Mouse (Mus musculus) liver, embryonic 11.5 days (tissue): ENCODE measurements around the gene Slc9a3r1. TPM values are rescaled to one million over a fixed set of nuclear protein-coding genes. Genes with fewer than 3 reads are reported as not detected.

ENCODE experiments used
- ATAC-seq: fragments of 200-750 bp; cut with Nextera tagmentation; replicated peaks from 2 replicates; pipeline ENCODE4 v1.8.0; 2017; ENCODE audit warnings: moderate number of reproducible peaks, mild to moderate bottlenecking, moderate TSS enrichment, moderate library complexity; ENCODE audit not compliant: low FRiP score
- DNase-seq: peaks from one replicate; pipeline ENCODE4 v3.0.0-alpha.2; 2017; ENCODE audit warnings: low spot score
- H3K27ac ChIP-seq: fragments of 300-500 bp; sonication (generic); 2 replicates; pipeline ENCODE4 v1.5.1; 2014; ENCODE audit warnings: mild to moderate bottlenecking, low read depth, low read length, control low read depth
- H3K27me3 ChIP-seq: fragments of 300-500 bp; sonication (generic); replicated peaks from 2 replicates; pipeline ENCODE4 v1.6.1; 2014; ENCODE audit warnings: low read length, mixed read lengths; ENCODE audit not compliant: control insufficient read depth, insufficient read depth
- H3K36me3 ChIP-seq: fragments of 300-500 bp; sonication (generic); 2 replicates; pipeline ENCODE4 v1.6.1; 2014; ENCODE audit warnings: mild to moderate bottlenecking, low read length, moderate library complexity, mixed read lengths; ENCODE audit not compliant: control insufficient read depth, insufficient read depth
- H3K4me1 ChIP-seq: fragments of 300-500 bp; sonication (generic); replicated peaks from 2 replicates; pipeline ENCODE4 v1.6.1; 2014; ENCODE audit warnings: low read length, mixed read lengths; ENCODE audit not compliant: control insufficient read depth, insufficient read depth
- H3K4me2 ChIP-seq: fragments of 300-500 bp; sonication (generic); 2 replicates; pipeline ENCODE4 v1.6.1; 2014; ENCODE audit warnings: mild to moderate bottlenecking, control low read depth, moderate library complexity
- H3K4me3 ChIP-seq: fragments of 300-500 bp; sonication (generic); 2 replicates; pipeline ENCODE4 v1.5.1; 2014; ENCODE audit warnings: low read depth, low read length, control low read depth
- H3K9ac ChIP-seq: fragments of 300-500 bp; sonication (generic); 2 replicates; pipeline ENCODE4 v1.6.1; 2014; ENCODE audit warnings: low read depth, low read length, control low read depth
- H3K9me3 ChIP-seq: fragments of 300-500 bp; sonication (generic); 2 replicates; pipeline ENCODE4 v1.6.1; 2016; ENCODE audit warnings: low read length, inconsistent platforms, mixed read lengths; ENCODE audit not compliant: control insufficient read depth
- WGBS: fragments of 180-500 bp; shearing (Covaris S2); extraction: QIAGEN DNeasy Blood & Tissue Kit; methylation state at CpG from one replicate; pipeline ENCODE4 v1.1.7; 2014; 5-methylcytosine and 5-hydroxymethylcytosine counted together
- polyA plus RNA-seq: library from polyadenylated mRNA; unstranded; fragments of >200 nt; fragmentation: Nextera tagmentation; extraction: Ambion mirVana; gene quantifications from 2 replicates; pipeline ENCODE4 v1.2.1, GENCODE M21; 2014

Slc9a3r1 gene
- polyA plus RNA-seq, 1 experiment from 2014 or later, result 117 TPM

- Histone ChIP-seq H3K9ac (no peak overlapping the region), H3K4me1 (peaks cover 34% of the 10 kb centered on the region), H3K27ac (no peak overlapping the region), H3K27me3 (no peaks in the 10 kb centered on the region), H3K4me2 (no peak overlapping the region), H3K4me3 (no peak overlapping the region), H3K36me3 (peaks cover 9% of the 10 kb centered on the region; the same call in 1 of the 2 replicates), H3K9me3 (no peaks in the 10 kb centered on the region)
- ATAC-seq (no peak), DNase-seq (no peak)
- WGBS, result 75% methylated on average over 6 of the region's 6 CpGs
Measured at GRCm38 (mm10) chr11:115179191-115179590, 16.1 kb downstream of the Slc9a3r1 start.

DNA sequence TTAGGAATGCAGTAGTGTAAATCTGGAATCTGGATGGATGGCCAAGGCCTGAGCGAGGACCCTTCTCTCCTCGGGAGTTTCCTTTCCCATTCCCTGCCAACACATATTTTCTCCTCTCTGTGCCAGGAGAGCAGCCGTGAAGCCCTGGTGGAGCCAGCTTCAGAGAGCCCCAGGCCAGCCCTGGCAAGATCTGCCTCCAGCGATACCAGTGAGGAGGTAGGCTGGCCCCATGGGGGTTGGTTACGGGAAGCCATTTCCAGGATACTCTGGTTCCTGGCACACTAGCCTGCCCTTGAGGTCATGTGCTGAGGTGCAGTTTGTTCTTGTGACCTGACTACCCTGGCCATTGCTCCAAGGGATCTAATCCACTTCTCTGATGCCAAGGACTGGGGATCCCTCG is 16.7 kb downstream of the Slc9a3r1 start:
- ATAC-seq, result no peak
- no peak overlapping the region for H3K4me3 ChIP-seq
- no peak for DNase-seq
- WGBS, result 70% methylated on average over 6 of the region's 6 CpGs
- no peak overlapping the region for H3K9ac ChIP-seq
- peaks cover 29% of the 10 kb centered on the region for H3K4me1 ChIP-seq
- H3K36me3 ChIP-seq, result peaks cover 9% of the 10 kb centered on the region; the same call in 1 of the 2 replicates
- no peak overlapping the region for H3K27ac ChIP-seq
- no peak overlapping the region for H3K4me2 ChIP-seq
- H3K27me3 ChIP-seq, result no peaks in the 10 kb centered on the region
- H3K9me3 ChIP-seq, result no peaks in the 10 kb centered on the region

DNA sequence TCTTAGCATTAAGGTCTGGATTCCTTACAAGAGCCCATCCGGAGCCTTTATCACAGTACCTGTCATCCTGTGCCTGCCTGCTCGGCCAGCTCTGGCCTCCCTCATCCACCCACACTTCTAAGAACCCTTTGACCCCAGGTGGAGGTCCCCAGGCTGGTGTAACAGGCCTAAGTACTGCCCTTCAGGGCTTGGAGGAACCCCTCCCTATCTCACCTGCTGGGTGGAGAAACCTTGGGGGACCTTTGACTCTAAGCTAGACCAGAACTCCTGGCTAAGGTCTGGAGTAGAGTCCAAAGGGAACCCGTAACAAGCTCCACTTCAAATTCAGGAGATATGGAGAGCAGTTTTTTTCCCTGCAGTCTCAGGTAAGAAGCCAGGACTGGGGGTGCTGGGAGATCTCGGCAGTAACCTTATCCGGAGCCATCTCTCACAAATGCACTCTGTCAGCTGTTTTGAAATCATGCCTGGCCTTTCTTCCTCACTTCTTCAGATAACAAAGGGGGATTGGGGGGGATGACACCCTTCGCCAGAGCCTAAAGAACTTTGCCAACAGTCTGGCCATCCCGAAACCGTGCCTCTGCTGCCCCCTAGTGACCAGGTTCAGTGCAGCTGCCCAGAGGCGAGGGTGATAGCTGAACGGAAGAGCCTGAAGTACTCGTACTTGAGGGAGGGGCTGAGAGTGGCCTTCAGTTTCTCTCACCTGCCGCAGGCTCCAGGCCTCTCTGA is 18.9 kb downstream of the Slc9a3r1 start:
- no peak overlapping the region for H3K4me2 ChIP-seq
- H3K27me3 ChIP-seq, result no peaks in the 10 kb centered on the region
- peaks cover 26% of the 10 kb centered on the region for H3K4me1 ChIP-seq
- peaks cover 9% of the 10 kb centered on the region; the same call in 1 of the 2 replicates for H3K36me3 ChIP-seq
- no peak overlapping the region for H3K4me3 ChIP-seq
- ATAC-seq (no peak), DNase-seq (peak; percentile 87)
- no peak overlapping the region for H3K9ac ChIP-seq
- no peak overlapping the region for H3K27ac ChIP-seq
- 19% methylated on average over 12 of the region's 12 CpGs for WGBS
- H3K9me3 ChIP-seq, result no peaks in the 10 kb centered on the region

DNA sequence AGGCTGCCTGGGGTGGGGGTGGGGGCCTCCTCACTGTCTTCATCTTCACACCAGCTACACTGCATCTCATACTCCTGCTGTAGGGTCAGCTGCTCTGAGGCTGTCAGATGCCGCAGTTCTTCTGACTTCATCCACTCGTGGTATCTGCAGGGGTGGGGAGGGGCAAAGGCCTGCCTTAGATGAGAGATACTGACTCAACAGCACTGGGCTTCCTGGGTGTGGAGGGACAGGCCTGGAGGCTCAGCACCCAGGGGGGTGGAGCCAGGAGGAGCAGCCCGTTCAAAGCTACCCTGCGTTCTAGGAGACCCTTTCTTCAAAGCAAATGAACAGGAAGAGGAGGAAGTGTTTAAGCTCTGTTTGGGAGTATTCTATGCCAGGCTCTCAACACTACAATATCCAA is 21.8 kb downstream of the Slc9a3r1 start:
- no peak for ATAC-seq

GRCm38 (mm10) chr11:115187224-115187639 is 24.1 kb downstream of the Slc9a3r1 start, which contains the start of gene Tmem104:
Tmem104 (plus strand) TSS chr11:115187487.
- Histone ChIP-seq H3K36me3 (peaks cover 2% of the 10 kb centered on the region; the same call in 1 of the 2 replicates), H3K27me3 (no peaks in the 10 kb centered on the region), H3K9me3 (no peaks in the 10 kb centered on the region), H3K27ac (peak within 1 kb of the TSS; percentile 60), H3K4me3 (peak within 1 kb of the TSS; percentile 80), H3K4me2 (peak within 1 kb of the TSS; percentile 98), H3K9ac (peak within 1 kb of the TSS; percentile 80), H3K4me1 (peaks cover 33% of the 10 kb centered on the region)
- under 1% methylated on average over 39 of the region's 39 CpGs for WGBS
- DNase-seq (peak; percentile 99), ATAC-seq (peak; percentile 89)

More for the DNA sequence above, 21.8 kb downstream of the Slc9a3r1 start:
- Histone ChIP-seq H3K9me3 (no peaks in the 10 kb centered on the region), H3K9ac (no peak overlapping the region), H3K36me3 (peaks cover 5% of the 10 kb centered on the region; the same call in 1 of the 2 replicates), H3K4me1 (peaks cover 30% of the 10 kb centered on the region), H3K27me3 (no peaks in the 10 kb centered on the region), H3K27ac (no peak overlapping the region), H3K4me2 (no peak overlapping the region; the same call in 1 of the 2 replicates), H3K4me3 (no peak overlapping the region)
- DNase-seq, result no peak
- 28% methylated on average over 4 of the region's 4 CpGs for WGBS

GRCm38 (mm10) chr11:115187693-115188092 is 24.6 kb downstream of the Slc9a3r1 start, which contains the start of gene Nat9:
Nat9 (minus strand) TSS chr11:115187859.
- H3K4me1 ChIP-seq, result peaks cover 37% of the 10 kb centered on the region
- peak; percentile 34; the same call in 1 of the 2 replicates for ATAC-seq
- H3K4me3 ChIP-seq, result peak within 1 kb of the TSS; percentile 80
- no peaks in the 10 kb centered on the region for H3K9me3 ChIP-seq
- H3K9ac ChIP-seq, result peak within 1 kb of the TSS; percentile 80
- WGBS, result 7% methylated on average over 12 of the region's 12 CpGs
- no peak for DNase-seq
- no peaks in the 10 kb centered on the region for H3K27me3 ChIP-seq
- H3K4me2 ChIP-seq, result peak within 1 kb of the TSS; percentile 98
- peaks cover 2% of the 10 kb centered on the region; the same call in 1 of the 2 replicates for H3K36me3 ChIP-seq
- H3K27ac ChIP-seq, result peak within 1 kb of the TSS; percentile 60

DNA sequence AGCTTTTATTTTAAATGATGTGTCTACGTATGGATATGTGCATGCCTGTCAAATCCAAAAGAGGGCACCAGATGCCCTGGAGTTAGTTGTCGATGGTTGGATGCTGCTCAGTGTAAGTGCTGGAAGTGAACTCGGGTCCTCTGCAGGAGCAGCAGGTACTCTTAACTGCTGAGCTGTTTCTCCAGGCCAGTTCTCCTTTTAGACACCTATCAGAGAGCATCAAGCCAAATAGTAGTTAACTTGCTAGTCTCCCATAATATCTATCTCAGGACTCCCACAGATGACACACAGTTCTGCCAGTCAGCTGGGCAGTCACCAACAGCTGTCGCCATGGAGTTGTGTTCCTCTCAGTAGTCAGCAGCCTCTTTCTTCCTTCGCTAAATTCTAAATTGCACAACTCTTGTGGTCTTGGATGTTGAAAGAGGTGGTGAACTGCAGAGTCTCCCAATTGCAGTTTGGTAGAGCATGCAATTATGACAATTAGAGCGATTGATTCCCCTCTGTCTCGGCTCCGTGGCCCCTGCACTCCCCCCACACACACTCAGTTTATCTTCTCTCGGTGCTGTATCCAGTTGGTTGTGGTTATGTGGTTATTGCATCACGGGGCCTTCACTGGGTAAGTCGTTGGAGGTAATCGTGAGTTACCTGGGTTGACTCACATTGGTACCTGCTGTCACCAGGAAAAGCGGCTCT is 25.5 kb downstream of the Slc9a3r1 start:
- no peak for DNase-seq
- H3K36me3 ChIP-seq, result peaks cover 2% of the 10 kb centered on the region; the same call in 1 of the 2 replicates
- 50% methylated on average over 13 of the region's 13 CpGs for WGBS
- peaks cover 37% of the 10 kb centered on the region for H3K4me1 ChIP-seq
- peak overlapping the region; percentile 98 for H3K4me2 ChIP-seq
- H3K27ac ChIP-seq, result peak overlapping the region; percentile 29; the same call in 1 of the 2 replicates
- no peaks in the 10 kb centered on the region for H3K9me3 ChIP-seq
- ATAC-seq, result no peak
- no peak overlapping the region; the same call in 1 of the 2 replicates for H3K9ac ChIP-seq
- H3K4me3 ChIP-seq, result peak overlapping the region; percentile 80; the same call in 1 of the 2 replicates
- no peaks in the 10 kb centered on the region for H3K27me3 ChIP-seq

GRCm38 (mm10) chr11:115189304-115189703 is 26.2 kb downstream of the Slc9a3r1 start:
- peak overlapping the region; percentile 98; the same call in 1 of the 2 replicates for H3K4me2 ChIP-seq
- ATAC-seq (no peak), DNase-seq (no peak)
- no peak overlapping the region for H3K9ac ChIP-seq
- no peak overlapping the region for H3K4me3 ChIP-seq
- WGBS, result 73% methylated on average over 6 of the region's 6 CpGs
- H3K27me3 ChIP-seq, result no peaks in the 10 kb centered on the region
- no peaks in the 10 kb centered on the region for H3K9me3 ChIP-seq
- H3K4me1 ChIP-seq, result peaks cover 37% of the 10 kb centered on the region
- peaks cover 2% of the 10 kb centered on the region; the same call in 1 of the 2 replicates for H3K36me3 ChIP-seq
- peak overlapping the region; percentile 29; the same call in 1 of the 2 replicates for H3K27ac ChIP-seq
